Mouse (Mus musculus) midbrain, postnatal 0 days (tissue): ENCODE data around the gene Sftpa1. TPM values are rescaled to one million over a fixed set of nuclear protein-coding genes. Genes with fewer than 3 reads are reported as not detected.

Experiments used
- ATAC-seq: fragments of 200-750 bp; cut with Nextera tagmentation; 2 replicates; pipeline ENCODE4 v1.8.0; 2017; ENCODE audit warnings: moderate number of reproducible peaks, mild to moderate bottlenecking, moderate TSS enrichment, moderate library complexity; ENCODE audit not compliant: low FRiP score
- DNase-seq: peaks from one replicate; pipeline ENCODE4 v3.0.0-alpha.2; 2015; ENCODE audit warnings: low spot score
- H3K27ac ChIP-seq: fragments of 300-500 bp; sonication (generic); 2 replicates; pipeline ENCODE4 v1.5.1; 2014; ENCODE audit warnings: low read depth, mild to moderate bottlenecking, low read length, mixed read lengths
- H3K27me3 ChIP-seq: fragments of 300-500 bp; sonication (generic); 2 replicates; pipeline ENCODE4 v1.6.1; 2014; ENCODE audit warnings: low read length, control low read depth, mixed read lengths; ENCODE audit not compliant: insufficient read depth
- H3K36me3 ChIP-seq: fragments of 300-500 bp; sonication (generic); 2 replicates; pipeline ENCODE4 v1.6.1; 2014; ENCODE audit warnings: low read length, control low read depth, mixed read lengths; ENCODE audit not compliant: insufficient read depth
- H3K4me1 ChIP-seq: fragments of 300-500 bp; sonication (generic); 2 replicates; pipeline ENCODE4 v1.6.1; 2014; ENCODE audit warnings: mild to moderate bottlenecking, control low read depth, antibody characterized with exemption, low read length, mixed read lengths; ENCODE audit not compliant: insufficient read depth
- H3K4me2 ChIP-seq: fragments of 300-500 bp; sonication (generic); 2 replicates; pipeline ENCODE4 v1.6.1; 2014; ENCODE audit warnings: low read depth, mild to moderate bottlenecking, low read length, mixed read lengths; ENCODE audit not compliant: poor library complexity, severe bottlenecking
- H3K4me3 ChIP-seq: fragments of 300-500 bp; sonication (generic); 2 replicates; pipeline ENCODE4 v1.5.1; 2014; ENCODE audit warnings: low read depth, mild to moderate bottlenecking, low read length, moderate library complexity
- H3K9ac ChIP-seq: fragments of 300-500 bp; sonication (generic); replicated peaks from 2 replicates; pipeline ENCODE4 v1.6.1; 2014; ENCODE audit warnings: mild to moderate bottlenecking, low read length, moderate library complexity, mixed read lengths; ENCODE audit not compliant: poor library complexity, severe bottlenecking
- H3K9me3 ChIP-seq: fragments of 300-500 bp; sonication (generic); 2 replicates; pipeline ENCODE4 v1.6.1; 2016; ENCODE audit warnings: low read length, control low read depth
- CTCF ChIP-seq: IDR thresholded peaks from 2 replicates; pipeline ENCODE4 v1.5.1; 2016; ENCODE audit warnings: antibody characterized with exemption, mild to moderate bottlenecking
- WGBS: fragments of 180-500 bp; shearing (Covaris S2); extraction: QIAGEN DNeasy Blood & Tissue Kit; methylation state at CpG from one replicate; pipeline ENCODE4 v1.1.7; 2014; 5-methylcytosine and 5-hydroxymethylcytosine counted together
- polyA plus RNA-seq: library from polyadenylated mRNA; unstranded; fragments of >200 nt; fragmentation: Nextera tagmentation; extraction: Ambion mirVana; gene quantifications from 2 replicates; pipeline ENCODE4 v1.2.1, GENCODE M21; 2015
- total RNA-seq: library from RNA; depleted of rRNA; stranded (reverse); fragments of >200 nt; gene quantifications from 2 replicates; pipeline ENCODE4 v1.2.3, GENCODE M21; 2014; rRNA removed

Sftpa1 gene
- total RNA-seq = not detected in 2 replicates
- polyA plus RNA-seq = not detected in 2 replicates

DNA sequence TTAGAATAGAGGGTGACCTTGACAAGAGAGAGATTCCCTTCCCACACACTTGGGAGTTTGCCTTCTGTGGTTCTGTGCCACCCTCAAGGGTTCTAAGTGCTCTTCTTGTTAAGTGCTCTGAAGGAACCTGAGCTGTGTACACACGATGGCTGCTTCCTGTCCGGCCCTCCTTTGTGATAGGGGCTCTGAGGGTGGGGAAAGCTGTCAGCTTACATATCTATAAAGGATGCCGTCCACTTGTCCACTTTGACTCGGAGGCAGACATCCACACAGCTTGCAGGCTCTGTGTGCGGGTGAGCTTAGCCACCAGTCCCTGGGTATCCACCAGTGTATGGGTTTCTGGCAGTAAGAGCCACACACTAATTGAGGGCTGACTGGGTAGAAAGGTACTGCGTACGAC lies at the start of gene Sftpa1:
Gene Sftpa1 (plus strand): TSS at position 243 of the 400 bp plus-strand sequence.
- Histone ChIP-seq H3K27ac (no peak within 1 kb of the TSS), H3K9me3 (no peaks in the 10 kb centered on the region), H3K9ac (no peak within 1 kb of the TSS), H3K4me1 (no peaks in the 10 kb centered on the region), H3K4me2 (no peak within 1 kb of the TSS), H3K27me3 (no peaks in the 10 kb centered on the region), H3K36me3 (no peaks in the 10 kb centered on the region), H3K4me3 (no peak within 1 kb of the TSS)
- DNase-seq = no peak
- ATAC-seq = no peak
- no peak for TF ChIP-seq CTCF
- 76% methylated on average over 7 of the region's 7 CpGs for WGBS

DNA sequence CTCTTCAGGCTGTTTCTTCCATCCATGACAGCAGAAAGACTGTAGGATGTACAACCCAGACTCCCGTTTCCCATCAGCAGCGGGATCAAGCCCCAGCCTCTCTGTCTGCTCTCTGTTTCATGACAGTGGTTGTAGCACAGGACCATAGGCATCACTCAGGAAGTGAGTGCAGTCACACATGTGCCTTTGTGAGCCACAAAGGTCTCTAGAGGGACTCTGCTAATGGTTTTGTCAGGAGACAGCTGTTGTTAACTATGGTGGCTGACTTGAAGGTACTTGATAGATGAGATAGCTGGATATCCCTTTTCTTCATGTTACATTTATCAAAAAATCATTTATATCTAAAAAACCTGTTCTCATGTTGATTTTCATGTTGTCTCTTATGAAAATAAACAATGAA lies 49.2 kb upstream of the Sftpa1 start:
- no peak overlapping the region for H3K9ac ChIP-seq
- H3K4me3 ChIP-seq = no peak overlapping the region
- ATAC-seq = no peak
- WGBS = 92% methylated on average over 2 of the region's 2 CpGs
- no peak for DNase-seq
- TF ChIP-seq CTCF = no peak
- no peaks in the 10 kb centered on the region for H3K9me3 ChIP-seq
- no peaks in the 10 kb centered on the region for H3K36me3 ChIP-seq
- no peak overlapping the region for H3K4me2 ChIP-seq
- no peaks in the 10 kb centered on the region for H3K4me1 ChIP-seq
- H3K27me3 ChIP-seq = no peaks in the 10 kb centered on the region
- H3K27ac ChIP-seq = no peak overlapping the region

DNA sequence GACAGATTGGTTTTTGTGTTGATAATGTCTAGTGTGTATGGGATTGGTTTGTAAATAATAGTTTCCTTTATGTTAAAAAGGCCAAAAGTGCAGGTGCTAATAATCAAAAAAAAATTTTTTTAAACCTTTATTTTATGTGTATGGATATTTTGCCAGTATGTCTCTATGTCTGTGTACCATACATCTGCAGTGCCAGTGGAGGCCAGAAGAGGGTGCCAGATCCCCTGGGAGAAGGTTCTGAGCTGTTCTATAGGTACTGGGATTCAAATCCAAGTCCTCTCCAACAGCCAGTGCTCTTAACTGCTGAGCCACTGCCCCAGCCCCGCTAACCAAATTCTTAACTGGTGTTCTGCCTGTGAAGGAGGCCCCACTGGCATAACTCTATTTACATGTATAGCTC lies 44.1 kb upstream of the Sftpa1 start:
- WGBS = 79% methylated on average over 1 of the region's 1 CpGs
- Histone ChIP-seq H3K36me3 (no peaks in the 10 kb centered on the region), H3K4me3 (no peak overlapping the region), H3K4me1 (no peaks in the 10 kb centered on the region), H3K4me2 (no peak overlapping the region), H3K9ac (no peak overlapping the region), H3K9me3 (no peaks in the 10 kb centered on the region), H3K27me3 (no peaks in the 10 kb centered on the region), H3K27ac (no peak overlapping the region)
- no peak for ATAC-seq
- DNase-seq = no peak
- TF ChIP-seq CTCF = peak; percentile 30

DNA sequence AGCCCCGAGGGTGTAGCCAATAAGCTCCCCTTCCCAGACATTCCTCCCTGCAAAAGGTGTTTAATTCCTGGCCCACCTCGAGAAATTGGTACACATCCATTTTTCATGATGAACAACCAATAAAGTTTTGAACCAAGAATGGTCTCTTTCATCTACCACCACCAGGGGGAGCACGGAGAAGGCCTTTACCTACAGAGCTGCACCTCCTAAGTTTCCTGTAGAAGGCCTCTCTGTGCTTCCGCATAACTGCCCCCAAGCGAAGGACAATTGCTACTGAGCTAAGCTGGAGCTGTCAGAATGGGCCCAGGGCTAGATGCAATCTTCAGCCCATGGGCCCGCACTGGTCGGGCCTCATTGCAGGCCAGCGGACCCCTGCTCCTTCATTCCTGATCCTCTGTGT lies 40.8 kb upstream of the Sftpa1 start:
- no peak overlapping the region for H3K27ac ChIP-seq
- ATAC-seq (no peak), DNase-seq (no peak)
- peak; percentile 54 for TF ChIP-seq CTCF
- H3K9ac ChIP-seq = no peak overlapping the region
- H3K4me2 ChIP-seq = no peak overlapping the region
- no peaks in the 10 kb centered on the region for H3K36me3 ChIP-seq
- H3K4me1 ChIP-seq = no peaks in the 10 kb centered on the region
- H3K27me3 ChIP-seq = no peaks in the 10 kb centered on the region
- H3K9me3 ChIP-seq = no peaks in the 10 kb centered on the region
- WGBS = 48% methylated on average over 8 of the region's 8 CpGs
- no peak overlapping the region for H3K4me3 ChIP-seq

DNA sequence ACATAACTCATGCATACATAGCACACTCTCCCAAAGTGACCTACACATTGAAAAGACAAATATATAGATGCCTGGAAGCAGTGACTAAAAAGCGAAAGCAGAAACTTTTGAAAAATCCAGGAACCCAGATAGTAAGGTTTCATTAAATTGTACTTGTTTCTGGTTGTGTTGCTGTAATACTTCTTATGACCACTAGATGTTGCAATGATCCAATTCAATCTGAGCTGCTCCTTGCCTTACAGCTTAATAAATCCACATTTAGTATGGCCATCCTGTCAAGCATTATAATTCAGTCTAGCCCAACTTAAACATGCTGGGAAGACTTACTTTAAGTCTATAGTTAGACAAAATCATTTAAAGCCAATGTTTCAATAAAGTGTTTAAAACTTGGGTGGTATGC lies 37.5 kb upstream of the Sftpa1 start:
- H3K9ac ChIP-seq = no peak overlapping the region
- H3K4me3 ChIP-seq = no peak overlapping the region
- no peaks in the 10 kb centered on the region for H3K4me1 ChIP-seq
- DNase-seq (peak; percentile 30), ATAC-seq (0 out of 2 replicates have a peak, but pooled peaks have one; percentile 42)
- H3K27ac ChIP-seq = no peak overlapping the region
- no peak overlapping the region for H3K4me2 ChIP-seq
- H3K9me3 ChIP-seq = no peaks in the 10 kb centered on the region
- H3K36me3 ChIP-seq = no peaks in the 10 kb centered on the region
- TF ChIP-seq CTCF = peak; percentile 81
- WGBS = 57% methylated on average over 1 of the region's 1 CpGs
- H3K27me3 ChIP-seq = no peaks in the 10 kb centered on the region

DNA sequence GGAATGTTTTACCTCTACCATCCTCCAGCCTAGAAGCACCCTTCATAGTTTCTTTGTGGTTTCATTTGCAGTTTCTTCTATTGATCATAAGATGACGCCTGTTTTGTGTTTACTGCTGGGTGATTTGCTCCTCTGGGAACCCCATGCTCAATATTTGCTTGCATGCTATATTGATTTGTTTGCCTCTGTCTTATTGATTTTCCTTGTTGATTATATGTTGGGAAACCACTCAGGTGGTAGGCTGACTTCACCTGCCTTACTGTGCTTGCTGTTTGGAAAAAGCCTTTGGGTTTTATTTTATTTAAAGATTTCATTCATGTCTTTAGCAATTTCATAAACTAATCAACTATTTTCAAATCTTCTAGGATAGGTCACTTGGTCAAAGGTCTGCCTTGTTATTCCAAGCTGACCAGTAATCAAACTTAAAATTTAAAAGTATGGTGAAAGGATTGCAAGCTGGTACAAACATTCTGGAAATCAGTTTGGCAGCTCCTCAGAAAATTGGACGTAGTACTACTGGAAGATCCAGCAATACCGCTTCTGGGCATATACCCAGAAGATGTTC lies 35.2 kb upstream of the Sftpa1 start:
- Histone ChIP-seq H3K36me3 (no peaks in the 10 kb centered on the region), H3K4me1 (no peaks in the 10 kb centered on the region), H3K4me2 (no peak overlapping the region), H3K9ac (no peak overlapping the region), H3K27me3 (no peaks in the 10 kb centered on the region), H3K9me3 (no peaks in the 10 kb centered on the region), H3K27ac (no peak overlapping the region), H3K4me3 (no peak overlapping the region)
- DNase-seq = no peak
- WGBS = 86% methylated on average over 3 of the region's 3 CpGs
- TF ChIP-seq CTCF = no peak
- no peak for ATAC-seq
